Mouse (Mus musculus): ENCODE measurements around the gene Gnb1l.

- no peak for TF ChIP-seq GATA1 (IDR thresholded peaks at IDR 0.05; ENCODE audit: borderline replicate concordance, low read length)
- no peak for TF ChIP-seq FLI1 (IDR thresholded peaks at IDR 0.05; ENCODE audit: low read length)
Observed at GRCm38 (mm10) chr16:18582426-18583148, 84.1 kb downstream of the Gnb1l start.
